Mouse (Mus musculus): ENCODE data around the gene Gm20388.

DNA sequence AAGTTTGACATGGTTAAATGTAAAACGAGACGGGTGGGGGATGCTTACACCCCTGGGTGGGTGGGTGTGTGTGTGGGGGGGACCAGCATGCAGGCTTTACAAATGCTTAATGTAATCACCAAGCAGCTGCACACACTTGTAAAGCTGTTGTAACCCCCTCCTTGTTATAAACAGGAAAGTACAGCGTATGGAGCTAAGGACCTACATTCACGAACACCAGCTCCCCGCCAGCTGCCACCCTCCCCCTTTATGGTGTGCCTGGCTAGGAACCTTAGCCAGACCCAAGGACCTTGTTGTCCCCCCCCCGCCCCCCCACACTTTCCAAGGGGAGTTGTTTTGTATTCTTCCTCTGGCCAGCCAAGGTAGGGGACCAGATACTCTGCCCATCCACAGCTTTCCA, 1216.1 kb downstream of the Gm20388 start:
- TF ChIP-seq CTCF (IDR thresholded peaks at IDR 0.05; ENCODE audit: low read depth) = no peak
- TF ChIP-seq EP300 (optimal IDR thresholded peaks at IDR 0.05) = no peak
